Mouse (Mus musculus): ENCODE measurements around the gene Pard3.
A peak's percentile ranks its signal among the peaks of the same experiment; 100 is the strongest.

The Pard3 gene

GRCm38 (mm10) chr8:127084565-127084964 lies 20.9 kb downstream of the Pard3 start:
- DNase-seq (ENCODE audit: extremely low spot score), result no peak

GRCm38 (mm10) chr8:127087434-127087833 lies 23.7 kb downstream of the Pard3 start:
- DNase-seq (ENCODE audit: extremely low spot score), result no peak

- peak; percentile 42 for DNase-seq (ENCODE audit: extremely low spot score)
These were observed 24.7 kb downstream of the Pard3 start for GRCm38 (mm10) chr8:127088372-127088771.

GRCm38 (mm10) chr8:127089021-127089420 lies 25.3 kb downstream of the Pard3 start:
- DNase-seq (ENCODE audit: extremely low spot score), result no peak

GRCm38 (mm10) chr8:127090435-127090834 lies 26.7 kb downstream of the Pard3 start:
- no peak for DNase-seq (ENCODE audit: extremely low spot score)

- no peak for DNase-seq (ENCODE audit: extremely low spot score)
These were observed 28.2 kb downstream of the Pard3 start for GRCm38 (mm10) chr8:127091936-127092335.

- DNase-seq (ENCODE audit: extremely low spot score), result no peak
These were observed 28.9 kb downstream of the Pard3 start for GRCm38 (mm10) chr8:127092383-127093112.

GRCm38 (mm10) chr8:127093113-127093426 lies 29.4 kb downstream of the Pard3 start:
- DNase-seq (ENCODE audit: extremely low spot score), result no peak

GRCm38 (mm10) chr8:127095763-127096162 lies 32.1 kb downstream of the Pard3 start:
- no peak for DNase-seq (ENCODE audit: extremely low spot score)

GRCm38 (mm10) chr8:127099439-127100090 lies 35.9 kb downstream of the Pard3 start:
- no peak for DNase-seq (ENCODE audit: extremely low spot score)

GRCm38 (mm10) chr8:127103256-127103655 lies 39.6 kb downstream of the Pard3 start:
- DNase-seq (ENCODE audit: extremely low spot score), result no peak

GRCm38 (mm10) chr8:127104616-127105015 lies 40.9 kb downstream of the Pard3 start:
- no peak for DNase-seq (ENCODE audit: extremely low spot score)

- DNase-seq (ENCODE audit: extremely low spot score), result no peak
These were observed 44.2 kb downstream of the Pard3 start for GRCm38 (mm10) chr8:127107928-127108327.

GRCm38 (mm10) chr8:127113209-127113608 lies 49.5 kb downstream of the Pard3 start:
- no peak for DNase-seq (ENCODE audit: extremely low spot score)

- no peak for DNase-seq (ENCODE audit: extremely low spot score)
These were observed 52.1 kb downstream of the Pard3 start for GRCm38 (mm10) chr8:127115837-127116236.

- DNase-seq (ENCODE audit: extremely low spot score), result no peak
These were observed 54.7 kb downstream of the Pard3 start for GRCm38 (mm10) chr8:127118373-127118861.

GRCm38 (mm10) chr8:127123391-127123790 lies 59.7 kb downstream of the Pard3 start:
- no peak for DNase-seq (ENCODE audit: extremely low spot score)

- DNase-seq (ENCODE audit: extremely low spot score), result no peak
These were observed 61.1 kb downstream of the Pard3 start for GRCm38 (mm10) chr8:127124795-127125194.

- peak; percentile 72 for DNase-seq (ENCODE audit: extremely low spot score)
These were observed 62.3 kb downstream of the Pard3 start for GRCm38 (mm10) chr8:127125686-127126683.

GRCm38 (mm10) chr8:127128781-127129396 lies 65.2 kb downstream of the Pard3 start:
- DNase-seq (ENCODE audit: extremely low spot score), result no peak

- no peak for DNase-seq (ENCODE audit: extremely low spot score)
These were observed 70.6 kb downstream of the Pard3 start for GRCm38 (mm10) chr8:127134327-127134726.

- DNase-seq (ENCODE audit: extremely low spot score), result no peak
These were observed 72.5 kb downstream of the Pard3 start for GRCm38 (mm10) chr8:127136201-127136600.
